Mouse (Mus musculus): ENCODE measurements at regions not wholly inside any gene's neighbourhood (a gene's known extent, or its start where the extent isn't known, plus 50 kb on each side); places are given as distances from the start of the nearest gene placed in this dataset.

DNA sequence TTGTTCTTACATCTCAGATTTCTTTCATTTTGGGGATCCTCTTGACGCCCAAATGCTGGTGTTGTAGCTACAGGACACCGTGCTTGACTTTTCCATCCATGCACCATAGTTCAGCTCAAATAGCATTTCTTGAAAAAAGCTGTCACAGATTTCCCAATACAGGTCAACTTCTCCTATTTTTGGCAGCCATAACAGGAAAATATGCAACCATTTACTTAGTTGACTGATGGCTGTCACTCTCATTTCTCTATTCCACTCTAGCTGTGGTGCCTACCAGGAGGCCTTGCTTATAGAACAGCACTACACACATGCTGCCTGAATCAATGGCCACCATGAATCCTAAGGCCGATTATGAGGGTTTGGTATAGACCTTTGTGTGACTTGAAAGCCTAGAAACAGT is 165.5 kb downstream of the Lmo4 start:
- TF ChIP-seq CTCF (IDR thresholded peaks at IDR 0.05; ENCODE audit: low read depth), result no peak
- TF ChIP-seq EP300 (IDR thresholded peaks at IDR 0.05; ENCODE audit: low read depth), result no peak
